Comparison of ENCODE assay signal across 11 mouse cellular contexts in genomic region chr11:43563654-43564244, GRCm38 (mm10). TPM values are rescaled to one million over a fixed set of nuclear protein-coding genes. Genes with fewer than 3 reads are reported as not detected.
DNase-seq lines count a peak whose midpoint lies in the region; ATAC-seq and TF ChIP-seq lines count a peak whose summit lies in the region.
"Had no signal": no experiment of that assay in that cellular context is flagged by ENCODE, and none has a peak within 500 bp of the region (broad histone marks: within the 10 kb centered on the region; RNA-seq: fewer than 3 reads in every experiment).

No protein-coding gene starts in this region.

- peak overlapping the region; percentile 0; the same call in 1 of the 2 replicates for H3K27ac ChIP-seq in lung, embryonic 14.5 days (ENCODE audit: low read depth)
- H3K27ac ChIP-seq in forebrain, embryonic 14.5 days (ENCODE audit: low read depth, low read length) = peak overlapping the region; percentile 44; the same call in 1 of the 2 replicates
- peak overlapping the region; percentile 25; the same call in 1 of the 2 replicates for H3K27ac ChIP-seq in limb, embryonic 10.5 days
- no peak overlapping the region; the same call in 1 of the 2 replicates for H3K27ac ChIP-seq in stomach, embryonic 15.5 days
- H3K27ac ChIP-seq: neural tube, embryonic 12.5 days had no signal

- peak; percentile 32 for DNase-seq in lung, embryonic 14.5 days
- DNase-seq in lung, postnatal 14 days = no peak
- peak; percentile 42 for DNase-seq in forebrain, embryonic 14.5 days (ENCODE audit: low spot score)
- no peak for DNase-seq in limb, embryonic 10.5 days (ENCODE audit: low spot score)
- DNase-seq in left cerebral cortex, postnatal 36 days (ENCODE audit: low spot score in 2 of 2) = no peak
- no peak for DNase-seq in left cerebral cortex, postnatal 4 days
- DNase-seq: lung, postnatal 10 days had no signal

- no peak overlapping the region for H3K4me2 ChIP-seq in lung, embryonic 14.5 days
- no peak overlapping the region for H3K4me2 ChIP-seq in forebrain, embryonic 14.5 days (ENCODE audit: low read length)
- no peak overlapping the region for H3K4me2 ChIP-seq in stomach, embryonic 15.5 days
- H3K4me2 ChIP-seq: neural tube, embryonic 12.5 days had no signal

- no peak for TF ChIP-seq CTCF in lung, embryonic 14.5 days (IDR thresholded peaks at IDR 0.05; ENCODE audit: low read depth)

- intact Hi-C loops in left cerebral cortex, postnatal 36 days (cut with DNase I) = no loop called here
- intact Hi-C loops in left cerebral cortex, postnatal 4 days (cut with DNase I) = no loop called here

- H3K9me3 ChIP-seq in lung, embryonic 14.5 days (ENCODE audit: low read depth, low read length) = no peaks in the 10 kb centered on the region
- H3K9me3 ChIP-seq in forebrain, embryonic 14.5 days (replicated peaks; ENCODE audit: control insufficient read depth, low read length) = no peaks in the 10 kb centered on the region
- H3K9me3 ChIP-seq in limb, embryonic 10.5 days (replicated peaks) = no peaks in the 10 kb centered on the region
- H3K9me3 ChIP-seq in stomach, embryonic 15.5 days = no peaks in the 10 kb centered on the region
- H3K9me3 ChIP-seq: neural tube, embryonic 12.5 days had no signal

- no peak overlapping the region for H3K9ac ChIP-seq in lung, embryonic 14.5 days
- no peak overlapping the region for H3K9ac ChIP-seq in forebrain, embryonic 14.5 days (ENCODE audit: low read length)
- H3K9ac ChIP-seq in stomach, embryonic 15.5 days = no peak overlapping the region
- H3K9ac ChIP-seq: neural tube, embryonic 12.5 days had no signal

- H3K4me1 ChIP-seq in lung, embryonic 14.5 days (ENCODE audit: insufficient read depth) = no peaks in the 10 kb centered on the region; the same call in 1 of the 2 replicates
- H3K4me1 ChIP-seq in forebrain, embryonic 14.5 days (ENCODE audit: control insufficient read depth, insufficient read depth, low read length) = peaks cover 13% of the 10 kb centered on the region
- H3K4me1 ChIP-seq in limb, embryonic 10.5 days = peaks cover 39% of the 10 kb centered on the region
- H3K4me1 ChIP-seq in stomach, embryonic 15.5 days = peaks cover 13% of the 10 kb centered on the region

- ATAC-seq in lung, embryonic 14.5 days (ENCODE audit: insufficient read depth) = peak; percentile 44; the same call in 1 of the 2 replicates
- peak; percentile 66 for ATAC-seq in forebrain, embryonic 14.5 days
- ATAC-seq in stomach, embryonic 15.5 days (ENCODE audit: insufficient read depth, low FRiP score, low read depth) = peak; percentile 76; the same call in 1 of the 2 replicates
- ATAC-seq: activated CD4-positive, CD25-positive, alpha-beta regulatory T cell, adult 4 months had no signal

- no peaks in the 10 kb centered on the region for H3K27me3 ChIP-seq in lung, embryonic 14.5 days (ENCODE audit: insufficient read depth, low read length)
- no peaks in the 10 kb centered on the region for H3K27me3 ChIP-seq in forebrain, embryonic 14.5 days (replicated peaks; ENCODE audit: control insufficient read depth, insufficient read depth, low read length)
- H3K27me3 ChIP-seq in limb, embryonic 10.5 days (ENCODE audit: low read depth, poor library complexity, severe bottlenecking) = no peaks in the 10 kb centered on the region
- no peaks in the 10 kb centered on the region for H3K27me3 ChIP-seq in stomach, embryonic 15.5 days (replicated peaks)
- H3K27me3 ChIP-seq: neural tube, embryonic 12.5 days had no signal

- no peak overlapping the region for H3K4me3 ChIP-seq in lung, embryonic 14.5 days (ENCODE audit: low read depth, low read length)
- no peak overlapping the region for H3K4me3 ChIP-seq in forebrain, embryonic 14.5 days (ENCODE audit: low read depth, low read length)
- no peak overlapping the region for H3K4me3 ChIP-seq in limb, embryonic 10.5 days
- no peak overlapping the region for H3K4me3 ChIP-seq in stomach, embryonic 15.5 days (replicated peaks)
- H3K4me3 ChIP-seq: neural tube, embryonic 12.5 days had no signal

- WGBS in lung, embryonic 14.5 days = 56% methylated on average over 10 of the region's 10 CpGs
- 36% methylated on average over 10 of the region's 10 CpGs for WGBS in forebrain, embryonic 14.5 days
- WGBS in limb, embryonic 10.5 days = 78% methylated on average over 10 of the region's 10 CpGs
- 50% methylated on average over 10 of the region's 10 CpGs for WGBS in stomach, embryonic 15.5 days

- peaks cover 29% of the 10 kb centered on the region for H3K36me3 ChIP-seq in lung, embryonic 14.5 days (ENCODE audit: insufficient read depth)
- 0 out of 2 replicates have a peak, but pooled peaks cover 3% of the 10 kb centered on the region for H3K36me3 ChIP-seq in forebrain, embryonic 14.5 days (ENCODE audit: control insufficient read depth, insufficient read depth, low read length)
- H3K36me3 ChIP-seq in limb, embryonic 10.5 days = peaks cover 67% of the 10 kb centered on the region
- no peaks in the 10 kb centered on the region for H3K36me3 ChIP-seq in stomach, embryonic 15.5 days

RNA-seq across cellular contexts. Expression of gene 4933415A04Rik, which starts 23.1 kb away (rescaled TPM):
- polyA plus RNA-seq in lung, embryonic 14.5 days (2014; fragmentation: Nextera tagmentation; extraction: Ambion mirVana) = 6.9 and 7.6 TPM in 2 replicates
- 1.2 and 2.0 TPM in 2 replicates for polyA plus RNA-seq in forebrain, embryonic 14.5 days (2014; fragmentation: Nextera tagmentation; extraction: Ambion mirVana)
- polyA plus RNA-seq in limb, embryonic 10.5 days (2016; fragmentation: Nextera tagmentation; extraction: Ambion mirVana) = 9.7 and 11.2 TPM in 2 replicates
- 3.5 and 3.8 TPM in 2 replicates for polyA plus RNA-seq in stomach, embryonic 15.5 days (2015; fragmentation: Nextera tagmentation; extraction: Ambion mirVana)
- under 1 TPM; 0.76 to 0.84 TPM for total RNA-seq in left cerebral cortex, postnatal 36 days (2021)
- 1 to 10 TPM; 1.7 to 2.2 TPM for total RNA-seq in left cerebral cortex, postnatal 4 days (2021)
- polyA plus RNA-seq: activated CD4-positive, CD25-positive, alpha-beta regulatory T cell, adult 4 months had no signal

RNA-seq across cellular contexts. Expression of gene Ccnjl, which starts 35.2 kb away (rescaled TPM):
- polyA plus RNA-seq in lung, embryonic 14.5 days (2014; fragmentation: Nextera tagmentation; extraction: Ambion mirVana) = 28.1 and 32.9 TPM in 2 replicates
- polyA plus RNA-seq in forebrain, embryonic 14.5 days (2014; fragmentation: Nextera tagmentation; extraction: Ambion mirVana) = 7.7 and 8.7 TPM in 2 replicates
- polyA plus RNA-seq in limb, embryonic 10.5 days (2016; fragmentation: Nextera tagmentation; extraction: Ambion mirVana) = 36.3 and 40.6 TPM in 2 replicates
- polyA plus RNA-seq in stomach, embryonic 15.5 days (2015; fragmentation: Nextera tagmentation; extraction: Ambion mirVana) = 12.7 and 13.5 TPM in 2 replicates
- total RNA-seq in left cerebral cortex, postnatal 36 days (2021) = 1 to 10 TPM; 3.3 to 4.4 TPM
- 1 to 10 TPM; 4.8 to 5.3 TPM for total RNA-seq in left cerebral cortex, postnatal 4 days (2021)

RNA-seq across cellular contexts. Expression of gene Fabp6, which starts 37.6 kb away (rescaled TPM):
- polyA plus RNA-seq in lung, embryonic 14.5 days (2014; fragmentation: Nextera tagmentation; extraction: Ambion mirVana) = not detected in 2 replicates
- polyA plus RNA-seq in forebrain, embryonic 14.5 days (2014; fragmentation: Nextera tagmentation; extraction: Ambion mirVana) = not detected in 2 replicates
- not detected in 2 replicates for polyA plus RNA-seq in limb, embryonic 10.5 days (2016; fragmentation: Nextera tagmentation; extraction: Ambion mirVana)
- 0.84 and 11.2 TPM in 2 replicates for polyA plus RNA-seq in stomach, embryonic 15.5 days (2015; fragmentation: Nextera tagmentation; extraction: Ambion mirVana)
- not detected for total RNA-seq in left cerebral cortex, postnatal 36 days (2021)
- total RNA-seq in left cerebral cortex, postnatal 4 days (2021) = not detected
- total RNA-seq: layer of hippocampus, postnatal 14 days had no signal
- polyA plus RNA-seq: activated CD4-positive, CD25-positive, alpha-beta regulatory T cell, adult 4 months; neural tube, embryonic 12.5 days had no signal

Comparison
In these comparisons a context has a peak if more than half of its experiments do, and no peak if none do; other contexts are left out.
1. DNase-seq: peak in lung, embryonic 14.5 days (single experiment) and forebrain, embryonic 14.5 days (single experiment); none in lung, postnatal 14 days (single experiment), limb, embryonic 10.5 days (single experiment), left cerebral cortex, postnatal 36 days (0 of 2) and left cerebral cortex, postnatal 4 days (single experiment).
2. Peak in every context shown above with its lines, with median percentiles within 50 percentile points of each other: ATAC-seq.